Mouse (Mus musculus) intestine, postnatal 0 days (tissue): ENCODE data around the gene Smarcd1. TPM values are rescaled to one million over a fixed set of nuclear protein-coding genes. Genes with fewer than 3 reads are reported as not detected.

Experiments used
- ATAC-seq: fragments of 200-750 bp; cut with Nextera tagmentation; 2 replicates; pipeline ENCODE4 v1.8.0; 2017; ENCODE audit warnings: mild to moderate bottlenecking, moderate TSS enrichment, moderate library complexity
- H3K27ac ChIP-seq: fragments of 300-500 bp; sonication (generic); 2 replicates; pipeline ENCODE4 v1.5.1; 2014; ENCODE audit warnings: mild to moderate bottlenecking, low read depth, low read length, moderate library complexity
- H3K27me3 ChIP-seq: fragments of 300-500 bp; sonication (generic); replicated peaks from 2 replicates; pipeline ENCODE4 v1.6.1; 2014; ENCODE audit warnings: low read length, mixed read lengths; ENCODE audit not compliant: control insufficient read depth, insufficient read depth
- H3K36me3 ChIP-seq: fragments of 300-500 bp; sonication (generic); 2 replicates; pipeline ENCODE4 v1.6.1; 2014; ENCODE audit warnings: mild to moderate bottlenecking, moderate library complexity; ENCODE audit not compliant: control insufficient read depth, insufficient read depth
- H3K4me1 ChIP-seq: fragments of 300-500 bp; sonication (generic); replicated peaks from 2 replicates; pipeline ENCODE4 v1.6.1; 2014; ENCODE audit warnings: antibody characterized with exemption, low read length, mixed read lengths; ENCODE audit not compliant: control insufficient read depth, insufficient read depth
- H3K4me2 ChIP-seq: fragments of 300-500 bp; sonication (generic); replicated peaks from 2 replicates; pipeline ENCODE4 v1.6.1; 2014; ENCODE audit warnings: low read depth, mild to moderate bottlenecking, moderate library complexity
- H3K4me3 ChIP-seq: fragments of 300-500 bp; sonication (generic); 2 replicates; pipeline ENCODE4 v1.5.1; 2014; ENCODE audit warnings: low read depth, low read length
- H3K9ac ChIP-seq: fragments of 300-500 bp; sonication (generic); 2 replicates; pipeline ENCODE4 v1.6.1; 2014; ENCODE audit warnings: mild to moderate bottlenecking, low read depth, low read length
- H3K9me3 ChIP-seq: fragments of 300-500 bp; sonication (generic); 2 replicates; pipeline ENCODE4 v1.6.1; 2016; ENCODE audit warnings: mixed run types; ENCODE audit not compliant: control insufficient read depth
- CTCF ChIP-seq: sonication (generic); IDR thresholded peaks from 2 replicates; pipeline ENCODE4 v1.5.1; 2016; ENCODE audit warnings: low read depth, mild to moderate bottlenecking, control low read depth, antibody characterized with exemption, moderate library complexity
- WGBS: fragments of 180-500 bp; shearing (Covaris S2); extraction: QIAGEN DNeasy Blood & Tissue Kit; methylation state at CpG from one replicate; pipeline ENCODE4 v1.1.7; 2014; 5-methylcytosine and 5-hydroxymethylcytosine counted together
- polyA plus RNA-seq: library from polyadenylated mRNA; unstranded; fragments of >200 nt; fragmentation: Nextera tagmentation; extraction: Ambion mirVana; gene quantifications from 2 replicates; pipeline ENCODE4 v1.2.1, GENCODE M21; 2015

The Smarcd1 gene
- polyA plus RNA-seq, 1 experiment from 2014 or later: 13.2 TPM

GRCm38 (mm10) chr15:99662371-99662770 is 39.6 kb upstream of the Smarcd1 start:
- Histone ChIP-seq H3K9ac (no peak overlapping the region), H3K4me2 (no peak overlapping the region), H3K4me3 (no peak overlapping the region), H3K9me3 (no peaks in the 10 kb centered on the region), H3K27ac (no peak overlapping the region), H3K4me1 (peaks cover 3% of the 10 kb centered on the region), H3K36me3 (no peaks in the 10 kb centered on the region), H3K27me3 (peaks cover 15% of the 10 kb centered on the region; the same call in 1 of the 2 replicates)
- no peak for TF ChIP-seq CTCF
- 59% methylated on average over 7 of the region's 7 CpGs for whole genome bisulfite sequencing
- no peak for ATAC-seq

GRCm38 (mm10) chr15:99663964-99664599 is 37.8 kb upstream of the Smarcd1 start:
- WGBS: 2% methylated on average over 17 of the region's 17 CpGs
- ATAC-seq: 0 out of 2 replicates have a peak, but pooled peaks have one; percentile 12
- peaks cover 22% of the 10 kb centered on the region for H3K27me3 ChIP-seq
- H3K4me3 ChIP-seq: peak overlapping the region; percentile 38
- no peaks in the 10 kb centered on the region for H3K9me3 ChIP-seq
- no peak overlapping the region for H3K27ac ChIP-seq
- no peaks in the 10 kb centered on the region for H3K36me3 ChIP-seq
- no peak overlapping the region for H3K9ac ChIP-seq
- peak overlapping the region; percentile 78 for H3K4me2 ChIP-seq
- H3K4me1 ChIP-seq: peaks cover 3% of the 10 kb centered on the region
- no peak for TF ChIP-seq CTCF

GRCm38 (mm10) chr15:99664600-99665451 is 37.1 kb upstream of the Smarcd1 start:
- H3K4me1 ChIP-seq: peaks cover 3% of the 10 kb centered on the region
- H3K27me3 ChIP-seq: peaks cover 30% of the 10 kb centered on the region
- peak overlapping the region; percentile 17; the same call in 1 of the 2 replicates for H3K9ac ChIP-seq
- no peak overlapping the region for H3K27ac ChIP-seq
- peak; percentile 81 for ATAC-seq
- H3K4me3 ChIP-seq: peak overlapping the region; percentile 38
- no peaks in the 10 kb centered on the region for H3K9me3 ChIP-seq
- peak overlapping the region; percentile 78 for H3K4me2 ChIP-seq
- under 1% methylated on average over 51 of the region's 52 CpGs for WGBS
- no peaks in the 10 kb centered on the region for H3K36me3 ChIP-seq
- TF ChIP-seq CTCF: 0 out of 2 replicates have a peak, but pooled peaks have one; percentile 7

DNA sequence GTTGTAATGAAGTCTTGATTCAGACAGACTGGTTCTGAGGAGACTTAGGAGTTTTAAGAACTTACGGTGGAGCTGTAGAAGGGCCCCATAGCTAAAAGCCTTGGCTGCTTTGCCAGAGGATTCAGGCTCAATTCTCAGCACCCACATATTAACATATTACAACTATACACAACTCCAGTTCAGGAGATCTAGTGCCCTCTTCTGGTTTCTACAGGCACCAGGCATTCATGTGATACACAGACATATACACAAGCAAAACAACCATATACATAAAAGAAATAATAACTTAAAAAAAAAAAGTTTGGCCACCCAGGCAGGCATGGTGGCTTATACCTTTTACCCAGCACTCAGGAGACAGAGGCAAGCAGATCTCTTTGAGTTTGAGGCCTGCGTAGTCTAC is 34.4 kb upstream of the Smarcd1 start:
- H3K4me1 ChIP-seq: peaks cover 3% of the 10 kb centered on the region
- TF ChIP-seq CTCF: 0 out of 2 replicates have a peak, but pooled peaks have one; percentile 23
- no peak overlapping the region for H3K9ac ChIP-seq
- H3K4me3 ChIP-seq: no peak overlapping the region
- peaks cover 54% of the 10 kb centered on the region for H3K27me3 ChIP-seq
- ATAC-seq: no peak
- H3K4me2 ChIP-seq: no peak overlapping the region
- H3K36me3 ChIP-seq: no peaks in the 10 kb centered on the region
- no peaks in the 10 kb centered on the region for H3K9me3 ChIP-seq
- no peak overlapping the region for H3K27ac ChIP-seq
- 100% methylated on average over 2 of the region's 2 CpGs for WGBS

- TF ChIP-seq CTCF: peak; percentile 94
- no peaks in the 10 kb centered on the region for H3K9me3 ChIP-seq
- no peak for ATAC-seq
- peaks cover 56% of the 10 kb centered on the region for H3K27me3 ChIP-seq
- 3% methylated on average over 12 of the region's 12 CpGs for WGBS
- H3K4me3 ChIP-seq: no peak overlapping the region
- no peaks in the 10 kb centered on the region for H3K36me3 ChIP-seq
- peaks cover 3% of the 10 kb centered on the region for H3K4me1 ChIP-seq
- H3K4me2 ChIP-seq: no peak overlapping the region
- H3K9ac ChIP-seq: no peak overlapping the region
- no peak overlapping the region for H3K27ac ChIP-seq
Observed at GRCm38 (mm10) chr15:99668881-99669280, 33.0 kb upstream of the Smarcd1 start.

GRCm38 (mm10) chr15:99669392-99669791 is 32.5 kb upstream of the Smarcd1 start:
- WGBS: 9% methylated on average over 1 of the region's 1 CpGs
- Histone ChIP-seq H3K9ac (no peak overlapping the region), H3K4me3 (no peak overlapping the region), H3K4me2 (no peak overlapping the region), H3K9me3 (no peaks in the 10 kb centered on the region), H3K4me1 (no peaks in the 10 kb centered on the region), H3K27me3 (peaks cover 56% of the 10 kb centered on the region), H3K27ac (no peak overlapping the region), H3K36me3 (no peaks in the 10 kb centered on the region)
- no peak for ATAC-seq
- TF ChIP-seq CTCF: no peak
